Mouse (Mus musculus) heart, postnatal 4 days (tissue): Measurements from ENCODE around the gene Tmem39b. TPM values are rescaled to one million over a fixed set of nuclear protein-coding genes. Genes with fewer than 3 reads are reported as not detected.
"Not testable (repeated sequence)": the region's sequence is repeated elsewhere in the genome, so short reads cannot be mapped to it uniquely, and the experiment has no call there.

Experiments used
- DNase-seq: peaks from one replicate; pipeline ENCODE4 v3.0.0; 2021
- total RNA-seq, 2 experiments: library from RNA; stranded (reverse); gene quantifications; 2 replicates each; pipeline ENCODE4 v1.2.3; 2021

Tmem39b gene
- total RNA-seq, result 1 to 10 TPM; 6.6 to 6.7 TPM

GRCm38 (mm10) chr4:129696158-129696985 is at the start of gene Tmem39b:
TSS of gene Tmem39b (minus strand) at chr4:129696838.
- peak; percentile 92 for DNase-seq

DNA sequence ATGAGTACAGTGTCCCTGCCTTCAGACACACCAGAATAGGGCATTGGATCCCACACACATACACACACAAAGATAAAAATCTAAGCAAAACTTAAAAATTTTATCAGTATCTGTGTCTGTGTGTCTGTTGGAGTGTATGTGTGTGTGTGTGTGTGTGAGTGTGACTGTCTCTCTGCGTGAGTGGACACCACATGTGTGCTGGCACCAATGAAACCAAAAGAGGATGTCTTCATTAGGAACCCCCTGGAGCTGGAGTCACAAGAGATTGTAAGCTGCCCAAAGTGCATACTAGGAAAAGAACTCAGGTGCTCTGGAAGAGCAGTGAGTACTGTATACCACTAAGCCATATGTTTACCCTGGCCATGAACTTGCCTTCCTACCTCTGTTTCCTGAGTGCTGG is 49.5 kb upstream of the Tmem39b start:
- no peak for DNase-seq

DNA sequence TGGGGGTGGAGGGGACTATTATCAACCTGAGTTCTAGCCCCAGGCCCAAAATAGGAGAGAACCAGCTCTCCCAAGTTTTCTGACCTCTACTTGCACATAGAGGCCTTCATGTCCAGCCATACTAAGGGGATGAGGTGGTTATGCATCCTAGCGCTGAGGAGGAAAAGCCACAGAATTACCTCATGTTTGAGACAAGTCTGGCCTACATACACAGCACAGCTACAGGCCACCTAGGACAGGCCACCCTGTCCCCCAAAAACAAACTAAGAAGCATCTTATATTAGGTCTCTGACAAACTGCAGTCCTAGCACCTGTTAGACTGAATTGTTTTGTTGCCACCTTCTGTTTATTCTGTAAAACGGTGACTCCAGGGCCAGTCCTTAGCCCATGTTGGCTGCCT is 46.9 kb upstream of the Tmem39b start:
- no peak for DNase-seq

DNA sequence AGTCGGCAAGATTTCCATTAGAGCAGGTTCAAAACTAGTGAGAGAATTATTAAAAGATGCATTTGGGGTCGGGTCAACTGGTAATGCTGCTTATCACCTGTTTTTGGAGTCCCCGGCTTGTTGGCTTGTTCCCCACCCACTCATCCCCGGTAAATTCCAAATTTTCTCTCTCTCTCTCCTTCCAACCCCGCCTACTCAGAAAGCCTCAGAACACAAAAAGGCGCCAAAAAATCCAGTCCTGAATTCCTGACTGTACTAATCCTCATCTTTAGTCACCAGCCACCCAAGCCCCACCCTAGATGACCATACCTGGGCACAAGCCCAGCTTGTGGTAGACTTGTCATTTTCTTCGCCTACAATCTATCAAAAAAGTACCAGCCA is 46.4 kb upstream of the Tmem39b start:
- DNase-seq, result peak; percentile 26

DNA sequence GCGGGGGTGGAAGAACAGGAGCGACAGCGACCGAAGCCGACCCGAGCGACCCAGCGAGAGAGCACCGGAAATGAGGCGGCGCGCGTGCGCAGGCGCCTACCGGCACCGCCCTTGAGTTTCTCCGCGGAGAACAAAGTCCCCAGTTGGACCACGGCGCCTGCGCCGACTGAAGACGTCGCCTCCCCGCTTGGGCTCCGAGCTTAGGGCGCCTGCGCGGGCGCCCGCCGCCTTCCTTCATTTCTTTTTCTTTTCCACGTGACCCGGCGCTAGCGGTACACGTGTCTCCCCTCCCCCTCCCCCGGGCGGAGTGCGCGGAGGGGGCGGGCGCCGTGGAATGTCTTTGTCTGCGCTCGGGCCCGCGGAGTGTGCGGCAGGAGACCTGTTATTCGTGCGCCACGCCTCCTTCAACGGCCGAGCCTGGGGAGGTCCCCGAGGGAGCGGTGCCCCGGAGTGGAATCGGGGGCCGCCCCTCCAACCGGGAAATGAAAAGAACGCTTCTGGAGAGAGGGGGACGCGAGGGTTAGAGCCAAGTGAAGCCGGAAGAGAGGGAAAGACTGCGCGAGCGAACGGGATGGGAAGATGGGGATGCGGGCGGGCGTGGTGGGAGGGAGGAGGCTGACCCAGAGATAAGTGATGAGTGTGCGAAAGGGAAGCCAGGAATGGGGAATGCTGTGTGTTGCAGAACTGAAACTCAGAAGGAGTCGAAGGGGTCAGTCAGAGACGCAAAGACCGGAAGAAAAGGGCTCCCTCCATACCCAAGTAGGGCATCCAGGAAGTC is 45.8 kb upstream of the Tmem39b start, which contains the start of gene Khdrbs1:
Gene Khdrbs1, minus strand, starts transcription at position 72 of the 778 bp plus-strand sequence.
- peak; percentile 98 for DNase-seq

DNA sequence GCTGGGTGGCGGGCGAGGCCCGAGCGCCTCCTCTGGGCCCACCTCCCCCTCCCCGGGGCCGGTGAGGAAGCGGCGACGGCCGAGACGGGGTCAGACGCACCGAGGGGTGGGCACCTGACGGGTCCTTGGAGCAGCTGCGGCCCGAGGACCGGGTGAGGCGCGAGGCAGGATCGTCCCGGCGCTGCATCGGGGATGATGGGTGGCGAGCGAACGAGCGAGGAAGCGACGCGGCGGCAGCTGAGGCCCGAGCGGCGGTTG is 45.3 kb upstream of the Tmem39b start:
- DNase-seq, result no peak

DNA sequence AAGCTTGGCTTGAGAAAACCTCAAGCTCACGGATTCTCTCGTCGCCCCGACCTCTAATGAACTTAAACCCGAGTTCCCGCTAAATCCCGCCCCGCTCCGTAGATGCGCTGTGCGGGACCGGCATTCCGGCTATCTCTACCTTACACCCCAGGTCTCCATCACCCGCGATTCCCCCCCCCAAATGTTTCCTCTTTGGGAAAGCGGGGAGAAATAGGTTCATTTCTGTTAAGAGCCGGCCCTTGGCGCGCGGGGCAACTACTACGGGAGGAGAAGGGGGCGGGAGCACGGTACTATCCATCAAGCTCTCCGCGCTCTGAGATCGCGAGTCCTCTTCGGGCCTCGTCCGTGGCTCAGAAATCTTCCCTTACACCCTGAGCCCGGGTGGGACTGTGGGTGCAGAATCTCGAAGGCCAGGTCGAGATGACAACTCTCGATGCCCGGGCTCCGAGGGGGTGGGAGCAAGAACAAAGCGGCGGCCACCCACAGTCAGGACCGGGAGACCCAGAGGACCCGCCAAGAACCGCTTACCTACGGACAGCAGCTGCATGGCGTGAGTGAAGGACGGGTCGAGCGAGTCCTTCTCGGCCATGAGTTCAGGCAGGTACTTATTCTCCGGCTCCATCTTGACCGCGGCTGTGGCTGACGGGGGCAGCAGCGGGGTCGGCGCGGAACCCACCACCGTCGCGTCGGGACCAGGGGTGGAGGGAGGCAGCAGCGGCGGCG is 44.8 kb upstream of the Tmem39b start:
- DNase-seq, result peak; percentile 44

DNA sequence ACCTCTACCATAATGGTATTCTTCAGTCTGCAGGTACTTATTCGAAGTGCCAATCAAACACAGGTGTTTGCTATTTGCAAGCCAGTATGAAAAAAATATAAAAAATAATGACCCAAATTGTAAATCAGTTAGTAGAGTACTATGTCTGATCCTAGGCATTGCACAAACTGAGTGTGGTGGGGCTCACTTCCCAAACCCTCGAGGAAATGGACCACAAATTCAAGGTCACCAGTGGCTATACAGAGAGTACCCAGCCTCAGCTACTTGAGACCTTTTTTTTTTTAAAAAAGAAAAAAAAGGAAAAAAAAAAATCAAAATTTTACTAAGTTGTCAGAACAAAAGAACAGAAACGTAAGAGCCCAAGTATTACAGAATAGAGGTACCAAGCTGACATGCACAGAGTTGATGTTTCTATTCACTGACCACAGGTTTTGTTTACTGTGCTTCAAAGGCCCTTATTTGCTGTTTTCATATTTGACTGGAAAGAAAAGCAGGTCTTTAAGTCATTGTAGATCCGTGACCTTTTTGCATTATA is 42.5 kb upstream of the Tmem39b start:
- no peak for DNase-seq

DNA sequence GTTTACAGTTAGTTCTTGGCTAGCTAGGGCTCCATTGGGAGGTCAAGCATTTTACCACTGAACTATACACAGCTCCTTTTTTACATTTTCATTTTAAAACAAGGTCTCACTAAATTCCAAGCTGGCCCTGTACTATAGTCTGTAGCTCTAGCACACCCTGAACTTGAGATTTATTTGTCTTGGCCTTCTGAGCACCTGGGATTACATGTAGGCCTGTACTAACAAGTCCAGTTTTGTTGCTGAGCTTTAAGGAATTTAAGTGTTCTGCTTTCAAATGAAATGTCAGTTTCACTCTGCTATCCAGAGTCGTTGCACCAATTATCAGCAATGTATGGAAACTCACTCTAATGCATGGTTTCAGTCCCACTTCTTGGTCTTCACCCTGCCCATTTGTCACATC is 39.5 kb upstream of the Tmem39b start:
- no peak for DNase-seq

DNA sequence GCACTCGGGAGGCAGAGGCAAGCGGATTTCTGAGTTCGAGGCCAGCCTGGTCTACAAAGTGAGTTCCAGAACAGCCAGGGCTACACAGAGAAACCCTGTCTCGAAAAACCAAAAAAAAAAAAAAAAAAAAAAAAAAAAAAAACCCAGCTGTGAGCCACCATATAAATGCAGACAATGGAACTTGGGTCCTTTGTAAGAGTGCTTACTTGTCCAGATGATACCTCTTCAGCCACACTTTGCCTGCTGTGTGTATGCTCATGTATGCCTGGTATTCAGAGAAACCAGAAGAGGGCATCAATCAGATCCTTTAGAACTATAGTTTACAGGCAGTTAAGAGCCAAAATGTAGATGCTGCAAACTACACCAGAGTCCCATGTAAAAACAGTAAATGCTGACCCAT is 38.8 kb upstream of the Tmem39b start:
- DNase-seq, result not testable (repeated sequence)

DNA sequence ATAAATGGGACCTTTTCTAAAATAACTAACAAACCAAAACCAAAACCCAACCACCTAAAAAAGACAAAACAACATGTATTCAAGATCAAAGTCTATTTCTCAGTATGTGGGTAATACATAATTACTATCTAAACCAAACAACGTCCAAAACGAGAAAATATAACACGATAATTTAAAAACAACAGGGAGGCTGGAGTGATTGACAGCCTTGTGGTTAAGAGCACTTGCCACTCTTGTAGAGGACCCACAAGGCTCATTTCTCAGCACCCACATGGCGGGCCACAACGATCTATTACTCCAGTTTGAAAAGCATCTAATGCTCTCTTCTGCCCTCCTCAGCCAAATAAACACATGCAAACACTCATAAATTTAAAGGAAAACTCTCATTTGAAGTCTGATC is 34.8 kb upstream of the Tmem39b start:
- no peak for DNase-seq

- DNase-seq, result no peak
Measured at GRCm38 (mm10) chr4:129716310-129716709, 19.7 kb upstream of the Tmem39b start.

- DNase-seq, result no peak
Measured at GRCm38 (mm10) chr4:129709486-129710129, 13.0 kb upstream of the Tmem39b start.

DNA sequence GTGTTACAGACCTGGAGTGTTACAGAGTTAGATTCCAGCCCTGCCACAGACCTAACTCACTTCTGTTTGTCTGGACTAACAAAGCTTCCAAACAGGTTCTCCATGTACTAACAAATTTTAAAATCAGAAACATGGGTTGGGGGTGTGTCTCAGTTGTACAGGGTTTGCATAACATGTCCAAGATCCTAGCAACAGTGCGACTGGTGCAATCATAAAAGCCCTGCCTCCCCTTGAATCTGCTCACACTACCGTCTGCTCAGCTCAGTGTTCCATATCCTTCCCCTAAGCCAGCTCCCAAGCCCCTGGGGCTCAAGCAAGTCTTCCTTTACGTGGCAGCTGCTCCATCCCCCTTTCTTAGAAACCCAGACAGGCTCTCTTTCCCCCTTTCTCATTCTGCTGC is 10.1 kb upstream of the Tmem39b start:
- no peak for DNase-seq

- peak; percentile 85 for DNase-seq
Measured at GRCm38 (mm10) chr4:129702454-129702853, 5.8 kb upstream of the Tmem39b start.

DNA sequence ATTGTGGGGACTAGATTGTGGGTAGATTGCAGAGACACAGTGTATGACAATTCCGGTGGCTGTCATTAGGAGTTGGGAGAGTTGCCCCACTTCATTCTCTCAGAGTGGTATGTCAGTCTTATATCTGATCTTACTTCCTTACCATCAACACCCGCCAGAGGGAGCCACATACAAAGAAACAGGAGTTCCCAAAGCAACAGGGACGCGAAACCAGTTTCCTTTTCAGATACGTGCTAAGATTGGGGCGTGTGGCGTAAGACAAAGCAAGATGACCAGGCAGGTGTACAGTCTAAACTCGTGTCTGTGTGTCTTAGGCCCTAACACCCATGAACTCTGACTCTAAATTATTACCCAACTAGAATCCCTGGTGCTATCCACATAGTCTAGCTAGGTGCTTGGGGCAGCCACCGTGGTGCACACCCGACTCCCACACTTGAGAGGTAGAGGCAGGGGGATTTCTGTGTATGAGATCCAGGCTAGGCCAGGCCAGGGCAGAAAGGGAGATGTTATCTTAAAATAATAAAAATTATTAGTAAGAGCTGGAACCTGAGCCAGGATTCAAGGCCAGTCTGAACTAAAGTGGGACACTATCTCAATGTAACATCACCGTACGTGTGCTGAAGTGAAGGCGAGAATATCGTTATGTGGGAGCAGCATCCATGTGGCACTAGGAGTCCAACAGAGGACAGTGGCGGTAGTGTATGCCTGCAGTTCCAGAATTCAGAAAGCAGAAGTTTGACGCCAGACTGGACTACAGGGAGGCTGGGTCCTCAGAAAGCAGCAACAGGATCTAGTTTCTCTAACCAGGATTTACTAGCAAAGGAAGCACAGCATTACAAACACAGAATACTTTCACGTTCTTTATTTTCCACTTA is 5.1 kb upstream of the Tmem39b start:
- DNase-seq, result peak; percentile 91

DNA sequence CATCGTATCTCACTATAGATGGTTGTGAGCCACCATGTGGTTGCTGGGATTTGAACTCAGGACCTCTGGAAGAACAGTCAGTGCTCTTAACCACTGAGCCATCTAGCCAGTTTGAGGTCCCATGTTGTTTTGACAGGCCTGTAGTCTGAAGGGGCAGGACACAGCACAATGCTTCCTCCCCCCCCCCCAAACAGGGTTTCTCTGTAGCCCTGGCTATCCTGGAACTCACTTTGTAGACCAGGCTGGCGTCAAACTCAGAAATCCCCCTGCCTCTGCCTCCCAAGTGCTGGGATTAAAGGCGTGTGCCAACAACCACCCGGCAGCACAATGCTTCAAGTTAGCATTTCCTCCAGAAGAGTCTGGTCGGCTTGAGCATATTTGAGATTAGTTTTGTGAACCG is 4.0 kb upstream of the Tmem39b start:
- not testable (repeated sequence) for DNase-seq

DNA sequence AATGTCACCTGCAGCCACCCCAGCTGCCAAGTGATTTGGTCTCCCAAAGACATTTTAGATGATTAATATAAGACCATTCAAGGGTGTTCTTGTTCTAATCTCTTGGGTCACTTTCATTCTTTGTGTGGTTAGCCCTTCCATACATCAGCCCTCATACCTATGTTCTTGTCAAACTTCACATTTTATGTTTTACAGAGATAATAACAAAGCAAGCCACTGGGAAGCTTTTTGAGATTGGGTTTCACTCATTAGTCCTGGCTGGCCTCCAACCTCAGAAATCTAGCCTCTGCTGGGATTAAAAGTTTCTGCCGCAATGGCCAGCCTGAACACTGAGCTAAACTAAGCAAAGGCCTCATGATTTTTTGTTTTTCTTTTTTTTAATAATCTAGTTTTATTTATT is 3.6 kb upstream of the Tmem39b start:
- DNase-seq, result no peak

- DNase-seq, result no peak
Measured at GRCm38 (mm10) chr4:129697191-129697590, 553 bp upstream of the Tmem39b start.

- DNase-seq, result no peak
Measured at GRCm38 (mm10) chr4:129695815-129696157, 852 bp downstream of the Tmem39b start.

- DNase-seq, result no peak
Measured at GRCm38 (mm10) chr4:129684531-129684930, 12.1 kb downstream of the Tmem39b start.
